Mouse (Mus musculus) 416B (cell line): ENCODE measurements around the gene Sec13.
"Not testable (repeated sequence)": the region's sequence is repeated elsewhere in the genome, so short reads cannot be mapped to it uniquely, and the experiment has no call there.

Experiments
- DNase-seq: peaks from one replicate; pipeline ENCODE4 v3.0.0; 2011; ENCODE audit warnings: low read depth

Gene Sec13

DNA sequence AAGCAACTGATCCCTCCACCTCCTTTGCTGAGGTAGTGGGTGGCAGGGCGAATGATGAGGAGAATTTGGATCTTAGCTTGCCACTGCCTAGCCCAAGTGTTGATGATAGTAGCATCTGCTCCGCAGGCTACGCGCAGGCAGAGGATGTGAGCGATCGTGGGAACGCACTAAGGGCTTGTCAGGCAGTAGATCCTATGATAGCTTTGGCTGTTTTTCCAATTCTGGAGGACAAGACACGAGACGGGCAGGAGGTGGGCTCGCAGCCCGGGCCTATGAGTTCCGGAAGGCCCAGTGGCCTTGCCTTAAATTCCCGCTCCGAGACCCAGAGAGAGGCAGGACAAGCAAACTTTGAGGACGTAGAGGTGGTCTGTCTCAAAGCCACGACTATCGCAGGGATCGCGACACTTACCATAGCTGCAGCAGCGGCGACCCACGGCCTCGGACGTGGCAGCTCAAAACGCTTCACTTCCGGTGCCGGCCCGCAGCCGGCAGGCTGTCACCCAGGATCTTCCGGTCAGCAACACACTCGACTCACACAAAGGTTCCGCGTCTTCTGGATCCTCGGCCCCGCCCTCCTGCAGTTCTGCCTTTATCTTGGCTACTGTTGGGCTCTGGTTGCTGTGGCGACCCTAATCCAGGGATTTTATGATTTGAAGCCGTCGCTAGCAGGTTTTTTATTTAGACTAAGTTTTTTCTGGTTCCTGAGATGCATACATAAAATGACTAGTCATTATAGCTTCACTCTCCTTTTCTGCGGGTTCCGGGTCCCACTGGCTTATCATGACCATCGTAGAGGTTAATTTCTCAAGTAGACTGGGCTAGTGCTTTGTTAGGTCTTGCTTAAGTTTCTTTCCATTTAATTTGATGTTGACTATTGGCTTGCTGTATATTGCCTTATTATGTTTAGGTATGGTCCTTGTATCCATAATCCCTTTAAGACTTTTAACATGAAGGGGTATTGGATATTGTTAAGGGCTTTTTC lies at the start of gene Sec13:
TSS of gene Sec13 (minus strand) at position 508 of the 982 bp plus-strand sequence.
- peak; percentile 88 for DNase-seq

DNA sequence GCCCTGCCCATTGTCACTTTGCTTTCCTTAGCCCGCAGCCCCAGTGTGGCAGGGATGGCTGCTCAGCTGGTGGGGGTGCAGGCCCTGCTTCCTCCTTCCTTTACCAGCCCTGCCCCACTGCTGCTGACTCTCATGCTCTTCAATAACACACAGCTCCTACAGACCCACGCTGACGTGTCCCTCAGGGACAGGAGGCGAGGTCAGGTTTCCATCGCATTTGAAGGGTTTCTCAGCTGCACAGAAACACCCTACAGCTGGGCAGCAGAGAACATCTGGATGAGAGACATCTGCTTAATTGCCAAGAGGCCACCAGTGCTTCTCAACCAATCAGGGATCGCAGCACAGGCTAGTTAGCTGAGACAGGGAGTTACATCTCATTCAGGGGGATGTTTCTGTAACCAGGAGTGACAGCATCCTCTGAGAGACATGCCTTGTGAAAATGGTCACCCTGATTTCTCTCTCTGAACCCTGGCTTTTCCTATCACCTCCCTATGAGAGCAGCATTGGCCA lies 47.0 kb upstream of the Sec13 start:
- DNase-seq, result no peak

DNA sequence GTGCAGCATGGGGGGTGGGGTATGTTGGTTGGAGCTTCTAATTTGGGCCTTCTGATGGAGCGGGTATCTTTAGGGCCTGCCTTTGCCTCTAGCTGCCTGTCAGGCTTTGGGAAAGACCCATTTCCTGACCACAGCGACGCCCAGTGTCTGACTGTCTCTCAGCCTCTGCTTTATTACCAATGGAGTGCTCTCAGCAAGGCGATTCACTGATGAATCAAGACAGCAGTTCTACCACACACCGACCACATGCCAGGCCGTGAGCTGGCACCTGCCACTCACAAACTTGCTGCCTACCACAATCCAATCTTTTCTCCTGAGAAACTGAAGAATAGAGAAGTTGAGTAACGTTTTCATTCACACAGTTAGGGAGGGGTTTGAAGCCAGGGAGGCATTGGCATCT lies 45.1 kb upstream of the Sec13 start:
- peak; percentile 37 for DNase-seq

DNA sequence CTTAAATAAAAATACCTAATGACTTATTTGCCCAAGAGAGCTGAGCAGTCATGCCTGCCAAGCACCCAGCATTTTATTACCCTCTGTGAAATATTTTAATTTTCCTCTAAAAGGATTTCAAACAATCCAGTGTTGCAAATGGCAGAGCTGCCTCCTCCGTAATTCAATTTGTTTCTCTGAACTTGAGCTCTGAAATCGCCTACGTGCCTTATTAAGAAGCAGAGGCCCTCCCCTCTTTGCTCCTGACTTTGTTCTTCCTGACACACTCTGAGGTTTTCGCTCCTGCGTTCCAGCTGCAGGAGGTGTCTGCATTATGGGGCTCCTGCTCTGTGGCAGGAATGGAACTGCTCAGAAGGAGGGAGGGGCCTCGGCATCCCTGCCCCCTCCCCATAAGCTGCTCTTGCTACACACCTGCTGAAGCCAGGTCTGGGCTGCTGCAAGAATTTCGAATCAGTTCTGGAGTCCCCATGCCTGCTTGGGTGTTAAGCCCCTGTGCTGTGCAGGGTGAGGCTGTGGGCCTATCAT lies 37.7 kb upstream of the Sec13 start:
- no peak for DNase-seq

DNA sequence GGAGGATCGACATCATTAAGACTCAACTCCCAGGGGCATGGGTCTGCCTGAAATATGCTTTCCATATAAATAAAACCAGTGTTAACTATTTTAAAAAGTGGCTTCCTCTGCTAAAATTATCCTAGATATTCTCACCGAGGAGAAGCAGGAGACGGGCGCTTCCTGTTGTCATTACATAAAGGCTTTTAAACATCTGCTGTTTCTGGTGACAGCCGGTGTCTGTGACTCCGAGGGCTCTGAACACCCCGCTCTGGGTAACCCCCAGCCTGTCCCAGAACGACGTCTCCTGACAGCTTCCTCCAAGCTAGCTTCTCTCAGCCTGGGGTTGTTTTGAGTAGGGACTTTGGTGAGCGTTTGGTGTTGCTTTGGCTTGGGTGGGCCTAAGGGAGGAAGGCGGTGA lies 28.3 kb upstream of the Sec13 start:
- no peak for DNase-seq

DNA sequence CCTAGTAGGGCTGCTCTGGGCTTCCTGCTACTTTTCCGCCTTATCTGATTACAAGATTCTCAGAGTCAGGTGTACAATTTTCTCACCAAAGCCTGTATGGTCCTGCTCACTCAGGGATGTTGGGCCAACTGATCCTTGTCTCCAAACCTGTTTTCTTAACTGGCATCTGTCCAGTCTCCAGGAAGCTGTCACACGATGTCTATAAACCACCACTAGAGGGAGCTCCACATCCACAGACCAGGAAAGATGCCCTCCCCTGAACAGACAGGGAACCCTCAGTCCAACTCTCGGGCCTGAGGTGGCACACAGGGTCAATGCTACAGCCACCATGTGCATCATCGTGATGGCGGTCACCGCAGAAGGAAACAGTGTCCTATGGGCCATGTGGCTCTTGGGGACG lies 21.1 kb upstream of the Sec13 start:
- DNase-seq, result peak; percentile 72

DNA sequence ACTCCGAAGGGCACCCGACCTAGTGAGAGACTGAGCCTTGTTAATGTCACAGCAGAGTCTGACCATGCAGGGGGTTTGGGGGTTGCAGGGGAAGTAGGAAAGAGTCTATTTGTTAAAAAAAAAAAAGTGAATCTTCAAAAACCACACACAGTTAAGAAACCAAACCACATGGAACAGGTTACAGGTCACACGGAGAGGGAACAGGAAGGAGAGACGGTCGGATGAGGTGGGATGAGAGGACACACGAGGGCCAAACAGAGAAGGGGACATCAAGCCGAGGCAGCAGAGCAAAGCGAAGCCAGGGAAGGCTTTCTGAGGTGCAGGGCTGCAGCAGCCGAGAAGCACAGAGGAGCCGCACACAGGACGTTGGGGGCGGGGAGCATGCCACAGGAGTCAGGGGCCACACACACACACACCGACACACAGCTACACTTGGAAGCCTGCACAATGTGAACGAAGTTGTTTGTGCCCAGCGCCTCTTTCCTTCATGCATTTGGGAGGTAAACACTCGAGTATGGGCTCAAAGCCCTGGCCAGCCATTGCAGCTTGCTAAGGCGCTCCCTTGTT lies 8.7 kb upstream of the Sec13 start:
- no peak for DNase-seq

DNA sequence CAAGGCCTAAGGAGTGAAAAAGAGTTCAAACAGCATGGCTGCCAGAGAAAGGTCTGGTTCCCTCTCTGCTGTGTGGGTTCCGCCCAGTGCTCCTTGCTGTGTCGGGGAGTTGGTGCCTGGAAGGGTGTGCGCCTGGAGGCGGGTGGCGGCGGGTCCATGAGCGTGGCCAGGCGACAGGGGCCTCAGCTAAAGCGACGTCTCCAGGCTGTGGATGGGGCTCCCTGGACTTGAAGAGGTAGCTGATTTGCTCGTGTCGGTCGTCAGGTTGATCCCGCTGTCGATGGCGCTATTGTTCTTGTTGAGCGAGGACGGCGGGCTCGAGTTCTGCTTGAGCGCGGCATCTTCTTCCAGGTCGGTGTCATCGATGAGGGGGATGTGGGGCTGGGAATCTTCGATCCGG lies 7.8 kb upstream of the Sec13 start:
- no peak for DNase-seq

DNA sequence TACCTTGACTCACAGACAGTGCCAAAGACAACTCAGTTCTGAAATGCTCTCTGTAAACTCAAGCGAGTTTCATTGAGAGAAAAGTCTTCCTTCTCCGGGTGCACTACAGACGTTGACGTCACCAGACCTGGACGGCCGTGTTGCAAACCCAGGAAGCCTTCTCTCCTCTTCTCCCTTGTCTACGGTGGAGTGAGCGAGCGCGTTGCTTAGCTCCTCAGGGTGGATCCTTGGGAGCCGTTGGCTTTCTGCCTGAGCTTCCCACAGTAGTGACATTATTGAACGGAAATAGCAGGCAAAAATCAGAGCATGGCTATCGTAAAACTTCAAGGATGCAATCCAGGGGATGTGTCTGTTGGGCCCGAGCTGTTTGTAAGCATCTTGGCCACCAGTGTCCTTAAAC lies 6.7 kb upstream of the Sec13 start:
- DNase-seq, result no peak

DNA sequence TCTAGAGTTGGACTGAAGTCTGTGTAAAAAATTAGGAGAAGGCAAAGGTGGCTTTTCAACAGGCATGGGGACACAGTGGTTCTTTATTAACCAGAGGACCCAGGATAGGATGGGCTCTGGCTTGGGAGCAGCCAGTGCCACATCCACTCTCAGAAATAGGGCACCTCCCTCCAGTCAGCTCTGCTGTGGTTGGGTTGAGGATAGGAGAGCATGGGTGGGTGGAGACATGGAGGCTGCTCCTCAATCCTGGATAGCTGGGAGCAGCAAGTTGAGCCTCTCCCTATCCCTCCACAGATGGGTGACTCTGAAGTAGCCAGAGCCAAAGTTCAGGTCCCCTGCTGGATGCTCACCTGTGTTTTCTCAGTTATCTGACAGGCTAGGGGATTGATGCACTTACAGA lies 4.6 kb upstream of the Sec13 start:
- DNase-seq, result no peak

DNA sequence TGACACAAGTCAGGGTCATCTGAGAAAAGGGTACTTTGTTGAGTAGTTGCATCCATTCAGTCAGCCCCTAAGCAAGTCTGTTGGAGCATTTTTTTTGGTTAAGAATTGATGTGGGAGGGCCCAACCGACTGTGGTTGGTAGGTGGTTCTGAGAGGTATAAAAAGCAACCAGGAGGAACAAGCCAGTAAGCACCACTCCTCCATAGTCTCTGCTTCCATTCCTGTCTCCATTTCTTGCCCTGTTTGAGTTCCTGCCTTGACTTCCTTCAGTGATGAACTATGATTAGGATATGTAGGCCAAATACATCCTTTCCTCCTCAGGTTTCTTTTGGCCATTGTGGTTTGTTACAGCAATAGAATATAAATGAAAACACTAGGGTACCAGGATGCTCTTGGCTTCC lies 2.6 kb upstream of the Sec13 start:
- no peak for DNase-seq

DNA sequence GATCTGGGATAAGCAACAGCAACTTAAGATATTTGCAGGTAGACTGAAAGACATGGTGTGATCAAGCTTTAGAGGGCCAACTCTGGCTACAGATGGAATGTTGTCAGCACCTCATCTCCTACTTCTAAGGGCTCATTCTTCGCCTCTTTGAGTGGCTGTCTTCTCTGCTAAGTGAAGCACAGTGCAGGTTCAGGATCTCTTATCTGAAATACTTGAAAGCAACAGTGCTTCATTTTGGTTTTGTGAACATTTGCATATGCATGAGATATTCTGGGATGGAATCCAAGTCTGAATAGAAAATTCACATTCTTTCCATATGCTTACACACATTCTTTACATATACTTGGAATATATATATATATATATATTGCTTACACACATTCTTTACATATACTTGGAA lies 1.8 kb upstream of the Sec13 start:
- DNase-seq, result no peak

DNA sequence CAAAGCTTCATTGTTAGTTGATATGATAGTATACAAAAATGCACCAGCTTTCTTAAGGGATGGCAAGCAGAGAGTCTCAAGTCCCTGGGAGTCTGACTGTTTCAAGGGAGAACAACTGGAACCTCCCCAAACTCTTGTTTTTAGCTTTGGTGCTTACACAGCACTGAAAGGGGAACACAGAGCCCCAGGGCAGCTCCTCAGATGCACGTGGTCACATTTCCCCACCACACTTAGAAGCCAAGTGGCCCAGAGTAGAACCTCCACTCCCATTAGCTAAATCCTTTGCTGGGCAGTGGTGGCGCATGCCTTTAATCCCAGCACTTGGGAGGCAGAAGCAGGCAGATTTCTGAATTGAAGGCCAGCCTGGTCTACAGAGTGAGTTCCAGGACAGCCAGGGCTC lies 882 bp upstream of the Sec13 start:
- DNase-seq, result no peak

DNA sequence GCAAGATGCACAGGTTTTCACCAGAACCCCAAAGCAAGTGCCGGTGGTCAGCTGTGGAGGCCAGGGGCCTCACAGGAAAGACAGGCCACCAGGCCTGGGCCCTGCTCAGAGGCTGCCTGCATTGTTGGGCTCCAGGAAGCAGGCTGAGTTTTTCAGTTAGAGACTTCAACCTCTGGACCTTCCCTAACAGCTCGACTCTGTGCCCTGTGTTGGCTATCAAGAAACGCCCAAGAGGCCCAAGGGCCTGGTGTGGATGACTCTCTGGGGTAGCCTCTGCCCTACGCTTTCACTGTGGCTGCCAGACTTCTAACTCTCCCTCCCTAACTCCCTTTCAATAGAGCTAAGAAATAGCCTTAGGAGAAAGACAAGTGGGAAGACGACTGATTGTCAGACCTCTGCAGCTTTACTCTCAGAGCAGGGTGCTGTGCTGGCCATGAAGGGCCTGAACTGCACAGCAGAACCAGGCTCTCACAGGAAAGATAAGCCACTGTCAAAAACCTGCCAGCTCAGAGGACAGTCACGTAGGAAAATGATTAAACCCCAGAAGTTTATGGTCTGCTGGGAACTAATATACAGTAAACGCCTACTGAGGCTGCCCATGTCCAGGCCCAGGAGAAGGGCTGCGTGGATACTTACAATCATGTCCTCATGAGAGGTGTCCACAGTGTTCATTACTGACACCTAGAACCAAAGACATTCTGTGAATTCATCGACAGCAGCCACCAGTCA lies 3.1 kb downstream of the Sec13 start:
- DNase-seq, result no peak

DNA sequence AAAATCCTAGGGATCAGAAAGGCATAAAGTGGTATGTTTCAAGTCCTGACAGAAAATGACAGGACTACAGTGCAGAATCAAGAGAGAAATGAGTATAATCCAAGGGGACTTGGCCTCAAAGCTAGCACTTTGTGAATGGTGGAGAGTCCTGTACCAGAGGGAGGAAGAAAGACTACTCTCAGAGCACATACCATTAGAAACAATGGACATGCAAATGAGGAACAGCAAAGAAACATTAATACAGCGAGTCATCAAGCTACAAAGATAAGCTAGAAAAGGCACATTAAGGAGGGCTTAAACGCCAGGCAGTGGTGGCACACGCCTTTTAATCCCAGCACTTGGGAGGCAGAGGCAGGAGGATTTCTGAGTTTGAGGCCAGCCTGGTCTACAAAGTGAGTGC lies 9.2 kb downstream of the Sec13 start:
- DNase-seq, result no peak

DNA sequence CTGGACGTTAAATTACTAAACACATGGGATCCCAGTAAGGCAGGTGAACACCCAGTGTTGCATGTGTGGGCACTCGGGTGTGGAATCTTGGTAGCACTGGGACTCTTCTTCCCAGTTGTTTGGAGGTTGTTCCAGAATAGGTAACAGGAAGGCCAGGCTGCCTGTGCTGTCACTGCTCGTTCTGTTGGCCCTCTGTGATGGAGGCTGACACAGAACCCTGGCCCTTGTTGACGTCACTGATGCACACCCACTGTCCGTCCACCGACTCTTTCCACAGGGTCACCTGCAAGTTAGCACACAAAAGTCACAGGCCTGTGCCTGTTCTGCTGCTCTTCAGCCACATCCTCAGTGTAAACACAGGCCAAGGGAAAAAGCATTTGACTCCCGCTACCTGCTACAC lies 12.4 kb downstream of the Sec13 start:
- no peak for DNase-seq

DNA sequence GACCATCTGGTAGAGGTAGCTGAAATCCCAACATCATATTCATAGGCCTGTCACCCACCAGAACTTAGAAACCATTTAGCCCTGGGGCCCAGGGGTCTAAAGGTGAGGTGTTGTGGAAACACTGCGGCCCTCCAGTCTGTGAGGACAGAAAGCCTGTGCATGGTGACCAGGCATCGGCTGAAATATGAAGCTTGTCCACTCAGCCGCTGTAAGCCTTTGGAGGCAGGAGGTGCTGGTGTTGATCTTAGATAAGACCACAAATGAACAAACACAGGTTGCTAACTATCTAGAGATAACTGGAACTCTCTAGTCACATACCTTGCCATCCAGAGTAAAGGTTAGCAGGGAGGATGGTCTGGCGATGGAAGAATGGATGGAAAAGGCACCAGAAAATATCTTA lies 19.5 kb downstream of the Sec13 start:
- no peak for DNase-seq

DNA sequence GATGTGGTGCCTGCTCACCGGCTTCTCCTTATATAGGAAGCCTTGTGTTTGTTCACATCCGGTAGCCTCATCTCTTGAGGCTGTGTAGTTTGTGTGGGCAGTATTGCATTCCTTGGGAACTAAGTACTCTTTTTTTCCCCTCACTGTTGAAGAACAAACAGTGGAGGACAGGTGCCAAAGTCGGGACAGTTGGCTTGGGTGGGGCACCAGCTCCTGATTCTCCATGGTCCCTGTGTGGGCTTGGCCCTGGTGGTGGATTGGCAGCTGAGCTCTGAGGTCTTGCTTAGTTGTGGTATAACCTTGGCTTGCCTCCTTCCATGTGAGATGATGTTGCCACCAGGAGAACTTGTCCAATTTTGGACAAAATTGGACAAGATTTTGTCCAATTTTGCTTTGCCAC lies 20.7 kb downstream of the Sec13 start, which contains the start of gene Ghrl:
TSS of gene Ghrl (minus strand) at position 3 of the 400 bp plus-strand sequence.
- DNase-seq, result no peak

DNA sequence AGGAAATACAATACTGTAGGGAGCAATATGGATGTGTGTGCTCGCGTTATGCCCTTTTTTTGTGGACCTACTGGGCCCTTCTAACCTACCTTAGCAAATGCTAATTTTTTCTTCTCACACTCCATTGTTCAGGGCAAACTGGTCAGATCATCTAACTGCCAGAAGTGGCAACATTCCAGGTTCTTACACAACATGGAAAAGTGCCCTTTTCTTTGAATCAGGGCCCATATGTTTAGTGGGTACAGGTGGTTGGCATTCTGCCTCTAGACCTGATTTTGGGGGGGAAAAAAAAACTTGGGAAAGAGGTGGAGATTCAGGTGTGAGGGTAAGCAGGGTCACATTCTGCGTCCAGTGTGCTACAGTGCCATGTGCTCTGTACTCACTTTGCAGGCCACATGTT lies 23.0 kb downstream of the Sec13 start:
- DNase-seq, result no peak

DNA sequence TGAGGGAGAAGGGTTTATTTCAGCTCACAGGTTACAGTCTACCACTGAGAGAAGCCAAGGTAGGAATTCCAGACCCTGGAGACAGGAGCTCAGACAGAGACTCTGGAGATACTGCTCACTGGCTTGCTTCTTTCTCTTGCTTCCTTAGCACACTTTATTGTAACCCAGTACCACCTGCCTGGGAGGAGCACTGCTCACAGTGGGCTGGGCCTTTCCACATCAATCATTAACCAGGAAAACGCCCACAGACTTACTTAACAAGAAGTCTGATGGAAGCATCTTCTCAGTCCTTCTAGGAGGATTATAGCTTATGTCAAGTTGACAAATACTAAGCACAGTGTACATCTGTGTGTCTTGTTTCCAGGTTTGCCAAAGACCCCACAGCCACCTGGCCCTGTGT lies 25.7 kb downstream of the Sec13 start:
- peak; percentile 36 for DNase-seq

DNA sequence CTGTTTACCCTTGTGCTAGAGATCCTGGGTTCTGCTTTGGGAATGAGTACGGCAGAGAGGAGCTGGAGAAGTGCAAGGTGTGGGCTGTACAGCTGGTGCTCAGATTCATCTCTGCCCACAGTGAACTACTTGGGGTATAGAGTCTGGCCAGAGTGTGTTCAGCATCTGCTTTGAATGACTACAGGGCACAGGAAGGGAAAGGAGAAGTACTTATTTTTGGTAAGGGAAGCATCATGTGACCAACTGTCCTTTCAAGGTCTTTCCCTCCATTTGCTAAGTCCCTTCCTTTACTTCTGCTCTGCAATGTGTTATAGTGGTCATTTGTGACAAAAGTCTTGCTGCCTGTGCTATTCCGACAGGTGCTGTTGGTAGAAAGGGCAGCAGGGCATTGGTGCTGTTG lies 26.3 kb downstream of the Sec13 start:
- DNase-seq, result peak; percentile 85

DNA sequence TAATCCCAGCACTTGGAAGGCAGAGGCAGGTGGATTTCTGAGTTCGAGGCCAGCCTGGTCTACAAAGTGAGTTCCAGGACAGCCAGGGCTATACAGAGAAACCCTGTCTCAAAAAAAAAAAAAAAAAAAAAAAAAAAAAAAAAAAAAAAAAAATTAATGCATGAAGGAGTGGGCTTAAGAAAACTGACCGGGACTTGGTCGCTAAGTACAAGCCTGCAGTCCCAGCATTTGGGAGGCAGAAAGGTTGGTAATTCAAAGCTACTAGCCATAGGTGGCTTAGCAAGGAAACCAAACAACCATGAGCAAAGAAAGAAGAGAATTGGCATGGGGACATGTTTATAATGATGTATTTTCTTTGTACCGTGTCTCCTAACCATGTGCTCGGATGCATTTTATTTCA lies 27.2 kb downstream of the Sec13 start:
- DNase-seq, result not testable (repeated sequence)
